Mouse (Mus musculus): ENCODE measurements at regions not wholly inside any gene's neighbourhood (a gene's known extent, or its start where the extent isn't known, plus 50 kb on each side); places are given as distances from the start of the nearest gene placed in this dataset.

GRCm38 (mm10) chr3:156414431-156415427 lies 146.9 kb upstream of the Negr1 start:
- DNase-seq (ENCODE audit: low read depth, low spot score): peak; percentile 74

GRCm38 (mm10) chr3:156418124-156418523 lies 143.5 kb upstream of the Negr1 start:
- DNase-seq (ENCODE audit: low read depth, low spot score): no peak

GRCm38 (mm10) chr3:156423100-156423499 lies 138.5 kb upstream of the Negr1 start:
- no peak for DNase-seq (ENCODE audit: low read depth, low spot score)

DNA sequence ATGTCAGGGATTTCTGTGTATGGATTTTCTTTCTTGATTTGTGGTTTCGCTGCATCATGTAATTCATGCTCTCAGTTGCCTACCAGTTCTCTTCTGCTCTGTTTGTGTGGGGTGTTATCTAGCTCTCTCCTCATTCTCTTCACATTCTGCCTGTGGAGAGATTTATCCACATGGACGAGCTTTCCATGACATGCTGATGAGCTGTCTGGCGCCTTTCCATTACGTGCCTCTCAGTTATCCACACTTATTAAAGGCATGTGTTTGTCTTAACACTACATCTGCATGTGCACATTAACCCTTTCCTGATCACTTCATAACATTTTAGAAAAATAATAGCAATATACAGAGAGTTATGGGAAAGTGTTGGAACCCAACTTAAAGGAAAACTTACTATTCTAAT lies 106.6 kb upstream of the Negr1 start:
- DNase-seq (ENCODE audit: low read depth, low spot score): no peak

- no peak for DNase-seq (ENCODE audit: low read depth, low spot score)
Measured at GRCm38 (mm10) chr3:156463299-156463698, 98.3 kb upstream of the Negr1 start.

DNA sequence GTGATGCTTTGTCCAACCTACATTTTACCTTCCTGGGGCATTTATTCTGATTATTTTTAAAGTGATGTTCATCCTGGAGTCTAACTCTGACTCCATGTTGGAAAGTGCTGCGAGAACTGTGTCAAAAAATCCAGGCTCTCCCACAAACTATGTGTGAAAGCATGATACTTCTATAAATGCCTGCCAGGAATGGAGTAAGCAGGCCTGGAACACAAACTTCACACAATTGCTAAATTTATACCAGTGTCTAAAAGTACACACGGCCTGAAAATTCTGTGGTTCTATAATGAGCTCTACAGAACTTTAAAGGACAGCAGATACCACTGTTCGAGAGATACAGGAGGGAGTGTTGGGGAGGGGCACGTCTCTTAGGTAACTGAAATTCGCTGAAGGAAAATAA lies 96.0 kb upstream of the Negr1 start:
- DNase-seq (ENCODE audit: low read depth, low spot score): no peak

DNA sequence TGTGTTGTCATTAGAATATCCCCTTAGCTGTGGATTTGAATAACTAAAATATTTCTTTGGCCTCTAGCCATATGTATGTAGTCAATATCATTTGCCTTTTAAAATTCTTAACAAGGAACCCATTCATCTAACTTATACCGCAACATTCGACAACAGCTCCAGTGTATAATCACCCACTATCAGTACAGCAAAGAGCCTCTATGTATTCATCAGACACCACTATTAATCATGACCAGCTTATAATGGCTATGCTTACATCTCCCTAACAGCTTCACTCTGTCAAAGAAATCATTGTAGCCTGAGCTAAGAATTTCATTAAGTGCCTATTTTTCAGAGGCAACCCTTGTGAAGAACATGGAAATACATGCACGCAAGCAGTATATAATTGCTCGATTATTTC lies 88.9 kb upstream of the Negr1 start:
- no peak for DNase-seq (ENCODE audit: low read depth, low spot score)
